Mouse (Mus musculus) liver, embryonic 14.5 days (tissue): ENCODE data around the gene Gm21976. TPM values are rescaled to one million over a fixed set of nuclear protein-coding genes. Genes with fewer than 3 reads are reported as not detected.
A peak's percentile ranks its signal among the peaks of the same experiment; 100 is the strongest.

Source experiments
- ATAC-seq: fragments of 200-750 bp; cut with Nextera tagmentation; 2 replicates; pipeline ENCODE4 v1.8.0; 2017; ENCODE audit warnings: moderate number of reproducible peaks, mild to moderate bottlenecking, moderate library complexity; ENCODE audit not compliant: insufficient read depth
- DNase-seq, 3 experiments: peaks; one replicate each; pipeline ENCODE4 v3.0.0-alpha.2; 2012 to 2013; ENCODE audit warnings: low read depth in 3 of 3, low spot score in 3 of 3
- H3K27ac ChIP-seq: fragments of 300-500 bp; sonication (generic); 2 replicates; pipeline ENCODE4 v1.5.1; 2014; ENCODE audit warnings: moderate library complexity, mild to moderate bottlenecking, control low read depth, inconsistent platforms
- H3K27me3 ChIP-seq: fragments of 300-500 bp; sonication (generic); 2 replicates; pipeline ENCODE4 v1.6.1; 2014; ENCODE audit warnings: mild to moderate bottlenecking, low read length, moderate library complexity; ENCODE audit not compliant: control insufficient read depth, insufficient read depth
- H3K36me3 ChIP-seq: fragments of 300-500 bp; sonication (generic); replicated peaks from 2 replicates; pipeline ENCODE4 v1.6.1; 2014; ENCODE audit warnings: low read depth; ENCODE audit not compliant: control insufficient read depth, insufficient read depth
- H3K4me1 ChIP-seq, 2 experiments: fragments of 200-500 bp in 1 of 2; fragments of 300-500 bp in 1 of 2; sonication (generic) in 1 of 2; replicated peaks; 2 replicates each; pipeline ENCODE4 v1.6.1; 2012 to 2014; ENCODE audit warnings: antibody characterized with exemption in 1 of 2, inconsistent platforms in 1 of 2, low read length in 1 of 2; ENCODE audit not compliant: control insufficient read depth in 2 of 2, insufficient read depth in 2 of 2
- H3K4me2 ChIP-seq: fragments of 300-500 bp; sonication (generic); 2 replicates; pipeline ENCODE4 v1.6.1; 2014; ENCODE audit warnings: low read depth, mild to moderate bottlenecking, control low read depth, moderate library complexity
- H3K4me3 ChIP-seq, 2 experiments: fragments of 200-500 bp in 1 of 2; fragments of 300-500 bp in 1 of 2; sonication (generic) in 1 of 2; 2 replicates each; pipeline ENCODE4 v1.5.1; 2012 to 2014; ENCODE audit warnings: low read depth in 2 of 2, low read length in 2 of 2, mild to moderate bottlenecking in 2 of 2, control low read depth in 1 of 2, inconsistent platforms in 1 of 2, moderate library complexity in 1 of 2; ENCODE audit not compliant: insufficient read depth in 1 of 2
- H3K9ac ChIP-seq: fragments of 300-500 bp; sonication (generic); replicated peaks from 2 replicates; pipeline ENCODE4 v1.6.1; 2014; ENCODE audit warnings: mild to moderate bottlenecking, control low read depth, moderate library complexity
- H3K9me3 ChIP-seq: fragments of 300-500 bp; sonication (generic); 2 replicates; pipeline ENCODE4 v1.6.1; 2016; ENCODE audit warnings: low read length, mixed read lengths; ENCODE audit not compliant: control insufficient read depth
- CTCF ChIP-seq: IDR thresholded peaks from 2 replicates; pipeline ENCODE4 v1.5.1; 2016; ENCODE audit warnings: antibody characterized with exemption, low read depth, control low read depth
- EP300 ChIP-seq: IDR thresholded peaks from 2 replicates; pipeline ENCODE4 v1.6.1; 2016; ENCODE audit warnings: antibody characterized with exemption, low read depth
- WGBS: fragments of 180-500 bp; shearing (Covaris S2); extraction: QIAGEN DNeasy Blood & Tissue Kit; methylation state at CpG from one replicate; pipeline ENCODE4 v1.1.7; 2014; ENCODE audit not compliant: insufficient replicate concordance; 5-methylcytosine and 5-hydroxymethylcytosine counted together
- polyA plus RNA-seq, 2 experiments: library from polyadenylated mRNA; depleted of rRNA in 1 of 2; stranded (reverse) in 1 of 2; unstranded in 1 of 2; fragments of >200 nt; fragmentation: Nextera tagmentation in 1 of 2; extraction: Ambion mirVana in 1 of 2; gene quantifications; 2 replicates each; pipeline versions ENCODE4 v1.2.1 to v1.2.3; 2012 to 2014

The Gm21976 gene
- polyA plus RNA-seq, 2 experiments: not detected

GRCm38 (mm10) chr13:98308004-98308403 lies 28.3 kb downstream of the Gm21976 start:
- 80% methylated on average over 5 of the region's 5 CpGs for WGBS
- H3K27me3 ChIP-seq: no peaks in the 10 kb centered on the region
- no peaks in the 10 kb centered on the region for H3K9me3 ChIP-seq
- ATAC-seq: no peak
- TF ChIP-seq CTCF (no peak), EP300 (no peak)
- no peaks in the 10 kb centered on the region for H3K4me1 ChIP-seq
- no peak overlapping the region for H3K27ac ChIP-seq
- H3K9ac ChIP-seq: no peak overlapping the region
- no peak overlapping the region for H3K4me3 ChIP-seq
- no peak for DNase-seq
- H3K36me3 ChIP-seq: peaks cover 45% of the 10 kb centered on the region
- no peak overlapping the region for H3K4me2 ChIP-seq

GRCm38 (mm10) chr13:98308724-98309123 lies 29.0 kb downstream of the Gm21976 start:
- TF ChIP-seq EP300: no peak
- no peak for TF ChIP-seq CTCF
- DNase-seq (no peak), ATAC-seq (no peak)
- Histone ChIP-seq H3K4me3 (no peak overlapping the region), H3K36me3 (peaks cover 52% of the 10 kb centered on the region), H3K9me3 (no peaks in the 10 kb centered on the region), H3K27me3 (no peaks in the 10 kb centered on the region), H3K4me2 (no peak overlapping the region), H3K9ac (no peak overlapping the region), H3K27ac (no peak overlapping the region), H3K4me1 (no peaks in the 10 kb centered on the region)
- 72% methylated on average over 4 of the region's 4 CpGs for WGBS

GRCm38 (mm10) chr13:98311597-98311996 lies 31.9 kb downstream of the Gm21976 start:
- Histone ChIP-seq H3K27ac (no peak overlapping the region), H3K9ac (no peak overlapping the region), H3K9me3 (no peaks in the 10 kb centered on the region), H3K4me1 (peaks cover 7 to 9% of the 10 kb centered on the region in 2 experiments; a peak in 3 of 4 replicates), H3K4me2 (no peak overlapping the region), H3K36me3 (peaks cover 56% of the 10 kb centered on the region), H3K4me3 (no peak overlapping the region), H3K27me3 (no peaks in the 10 kb centered on the region)
- DNase-seq (no peak), ATAC-seq (no peak)
- no peak for TF ChIP-seq CTCF
- no peak for TF ChIP-seq EP300
- WGBS: 87% methylated on average over 5 of the region's 5 CpGs

GRCm38 (mm10) chr13:98313631-98314030 lies 33.9 kb downstream of the Gm21976 start:
- no peaks in the 10 kb centered on the region for H3K27me3 ChIP-seq
- DNase-seq (no peak), ATAC-seq (no peak)
- H3K4me1 ChIP-seq: peaks cover 7 to 12% of the 10 kb centered on the region in 2 experiments; a peak in 3 of 4 replicates
- H3K9me3 ChIP-seq: no peaks in the 10 kb centered on the region
- WGBS: 51% methylated on average over 7 of the region's 7 CpGs
- H3K4me2 ChIP-seq: no peak overlapping the region
- H3K27ac ChIP-seq: no peak overlapping the region
- TF ChIP-seq EP300 (no peak), CTCF (no peak)
- peaks cover 50% of the 10 kb centered on the region for H3K36me3 ChIP-seq
- H3K9ac ChIP-seq: no peak overlapping the region
- H3K4me3 ChIP-seq: no peak overlapping the region

GRCm38 (mm10) chr13:98315124-98315523 lies 35.4 kb downstream of the Gm21976 start:
- Histone ChIP-seq H3K4me1 (peaks cover 7 to 12% of the 10 kb centered on the region in 2 experiments; a peak in 3 of 4 replicates), H3K27ac (no peak overlapping the region), H3K9me3 (no peaks in the 10 kb centered on the region), H3K9ac (peak overlapping the region; percentile 96; the same call in 1 of the 2 replicates), H3K36me3 (peaks cover 38% of the 10 kb centered on the region), H3K4me2 (peak overlapping the region; percentile 93), H3K27me3 (no peaks in the 10 kb centered on the region), H3K4me3 (peak overlapping the region; percentile 41 to 99; a peak in 3 of 4 replicates)
- DNase-seq (no peak), ATAC-seq (no peak)
- WGBS: 47% methylated on average over 4 of the region's 4 CpGs
- TF ChIP-seq EP300 (no peak), CTCF (no peak)
